Mouse (Mus musculus): ENCODE measurements around the gene Tenm2.

DNA sequence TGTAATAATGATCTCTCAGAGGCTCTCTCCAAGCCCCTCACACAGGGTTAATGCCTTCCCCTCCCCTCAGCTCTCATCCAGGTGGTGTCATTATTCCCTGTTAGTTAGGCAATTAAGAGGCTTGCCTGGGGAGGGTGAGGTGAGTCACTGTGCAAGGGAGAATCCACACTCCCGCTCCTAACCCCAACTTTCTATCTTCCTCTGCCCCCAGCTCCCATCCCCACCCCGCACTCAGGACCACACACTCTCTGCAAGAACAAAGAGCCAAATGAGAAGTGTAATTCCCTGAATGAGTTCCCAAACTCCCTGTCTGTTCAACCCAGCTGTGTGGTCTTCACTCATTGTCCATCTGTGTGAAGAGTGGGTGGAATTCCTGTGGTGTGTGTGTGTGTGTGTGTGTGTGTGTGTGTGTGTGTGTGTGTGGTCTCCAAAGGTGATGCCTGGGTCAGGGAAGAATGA, 932.8 kb downstream of the Tenm2 start:
- TF ChIP-seq CHD2 (IDR thresholded peaks at IDR 0.05; ENCODE audit: low read length) = no peak
- TF ChIP-seq CTCF (IDR thresholded peaks at IDR 0.05 in 2 of 3, conservative IDR thresholded peaks at IDR 0.05 in 1 of 3; ENCODE audit: control insufficient read depth in 1 of 3, insufficient read depth in 1 of 3, low read depth in 2 of 3, low read length in 3 of 3, poor library complexity in 1 of 3, severe bottlenecking in 1 of 3) = no peak
- TF ChIP-seq MEF2A (IDR thresholded peaks at IDR 0.05; ENCODE audit: extremely low read depth, insufficient replicate concordance, low read depth, low read length, poor library complexity, severe bottlenecking) = no peak

Data from MEL (cell line).